Mouse (Mus musculus): ENCODE measurements at regions not wholly inside any gene's neighbourhood (a gene's known extent, or its start where the extent isn't known, plus 50 kb on each side); places are given as distances from the start of the nearest gene placed in this dataset.

GRCm38 (mm10) chr6:122393231-122393881, 53.0 kb upstream of the Phc1 start:
- peak; percentile 54; the same call in 1 of the 3 replicates for TF ChIP-seq TAL1 (IDR thresholded peaks at IDR 0.05; ENCODE audit: low read length)
- peak; percentile 58 for TF ChIP-seq GATA1 (IDR thresholded peaks at IDR 0.05; ENCODE audit: low read length)
